Mouse (Mus musculus): ENCODE measurements at regions not wholly inside any gene's neighbourhood (a gene's known extent, or its start where the extent isn't known, plus 50 kb on each side); places are given as distances from the start of the nearest gene placed in this dataset.

GRCm38 (mm10) chr16:26184647-26185262, 79.2 kb upstream of the P3h2 start:
- Histone ChIP-seq H3K36me3 (ENCODE audit: control insufficient read depth, insufficient read depth) (no peaks in the 10 kb centered on the region), H3K9me3 (replicated peaks; ENCODE audit: control insufficient read depth, low read length) (no peaks in the 10 kb centered on the region), H3K9ac (ENCODE audit: low read length) (no peak overlapping the region), H3K4me2 (ENCODE audit: low read depth, low read length) (no peak overlapping the region), H3K4me3 (ENCODE audit: low read length) (no peak overlapping the region), H3K4me1 (ENCODE audit: control insufficient read depth, insufficient read depth, low read length) (peaks cover 21% of the 10 kb centered on the region), H3K27me3 (ENCODE audit: control insufficient read depth, insufficient read depth, low read length) (no peaks in the 10 kb centered on the region), H3K27ac (ENCODE audit: low read length) (peak overlapping the region; percentile 53)
- ATAC-seq (replicated peaks; ENCODE audit: extremely low read depth, insufficient read depth, low FRiP score): peak; percentile 85
- 27% methylated on average over 6 of the region's 6 CpGs for WGBS

DNA sequence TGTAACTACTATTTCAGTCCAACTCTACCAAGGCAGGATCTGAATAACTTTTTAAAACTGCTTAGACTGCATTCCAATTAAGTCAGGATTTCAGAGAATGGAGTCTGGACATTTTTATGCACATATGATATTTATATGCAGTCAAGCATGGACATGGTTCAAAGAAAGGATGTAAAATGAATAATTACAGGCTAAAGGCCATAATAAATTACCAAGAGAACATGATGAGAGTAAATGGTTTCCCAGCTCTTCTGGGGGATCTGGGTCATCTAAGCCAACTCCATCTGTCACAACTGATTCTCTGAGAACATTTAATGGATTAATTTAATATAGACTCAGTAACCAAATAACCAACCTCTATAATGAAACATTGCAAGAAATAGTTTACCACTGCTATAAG, 77.9 kb upstream of the P3h2 start:
- Histone ChIP-seq H3K36me3 (ENCODE audit: control insufficient read depth, insufficient read depth) (no peaks in the 10 kb centered on the region), H3K27me3 (ENCODE audit: control insufficient read depth, insufficient read depth, low read length) (no peaks in the 10 kb centered on the region), H3K4me3 (ENCODE audit: low read length) (no peak overlapping the region), H3K27ac (ENCODE audit: low read length) (no peak overlapping the region), H3K9ac (ENCODE audit: low read length) (no peak overlapping the region), H3K4me2 (ENCODE audit: low read depth, low read length) (no peak overlapping the region), H3K9me3 (replicated peaks; ENCODE audit: control insufficient read depth, low read length) (no peaks in the 10 kb centered on the region), H3K4me1 (ENCODE audit: control insufficient read depth, insufficient read depth, low read length) (peaks cover 21% of the 10 kb centered on the region)
- no peak for ATAC-seq (replicated peaks; ENCODE audit: extremely low read depth, insufficient read depth, low FRiP score)

- no peak overlapping the region for H3K27ac ChIP-seq (ENCODE audit: low read length)
- no peaks in the 10 kb centered on the region for H3K27me3 ChIP-seq (ENCODE audit: control insufficient read depth, insufficient read depth, low read length)
- no peak overlapping the region for H3K4me2 ChIP-seq (ENCODE audit: low read depth, low read length)
- H3K4me1 ChIP-seq (ENCODE audit: control insufficient read depth, insufficient read depth, low read length): peaks cover 21% of the 10 kb centered on the region
- H3K9me3 ChIP-seq (replicated peaks; ENCODE audit: control insufficient read depth, low read length): no peaks in the 10 kb centered on the region
- 76% methylated on average over 3 of the region's 3 CpGs for WGBS
- H3K36me3 ChIP-seq (ENCODE audit: control insufficient read depth, insufficient read depth): no peaks in the 10 kb centered on the region
- no peak overlapping the region for H3K4me3 ChIP-seq (ENCODE audit: low read length)
- H3K9ac ChIP-seq (ENCODE audit: low read length): no peak overlapping the region
- ATAC-seq (replicated peaks; ENCODE audit: extremely low read depth, insufficient read depth, low FRiP score): no peak
Measured at GRCm38 (mm10) chr16:26181716-26182115, 76.1 kb upstream of the P3h2 start.

DNA sequence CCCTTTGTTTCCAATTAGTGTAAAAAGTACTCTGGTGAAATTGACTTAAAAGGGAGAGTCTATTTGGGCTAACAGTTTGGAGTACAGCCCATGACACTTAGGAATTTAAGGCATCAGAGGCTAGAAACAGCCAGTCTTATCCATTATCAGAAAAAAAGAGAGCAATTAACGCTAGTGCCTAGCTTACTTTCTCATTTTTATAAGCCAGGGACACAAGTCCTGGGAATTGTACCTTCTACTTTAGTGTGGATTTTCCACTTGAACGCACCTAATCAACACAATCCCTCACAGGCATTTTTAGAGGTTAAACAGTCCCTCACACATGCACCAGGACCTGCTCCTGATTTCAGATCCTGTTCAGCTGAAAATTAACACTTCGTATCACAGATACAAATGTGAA, 65.9 kb upstream of the P3h2 start:
- Histone ChIP-seq H3K4me3 (ENCODE audit: low read length) (no peak overlapping the region), H3K9ac (ENCODE audit: low read length) (no peak overlapping the region), H3K27me3 (ENCODE audit: control insufficient read depth, insufficient read depth, low read length) (no peaks in the 10 kb centered on the region), H3K36me3 (ENCODE audit: control insufficient read depth, insufficient read depth) (no peaks in the 10 kb centered on the region), H3K4me2 (ENCODE audit: low read depth, low read length) (no peak overlapping the region), H3K4me1 (ENCODE audit: control insufficient read depth, insufficient read depth, low read length) (no peaks in the 10 kb centered on the region; the same call in 1 of the 2 replicates), H3K27ac (ENCODE audit: low read length) (no peak overlapping the region), H3K9me3 (replicated peaks; ENCODE audit: control insufficient read depth, low read length) (no peaks in the 10 kb centered on the region)
- WGBS: 43% methylated on average over 3 of the region's 3 CpGs
- no peak for ATAC-seq (replicated peaks; ENCODE audit: extremely low read depth, insufficient read depth, low FRiP score)

DNA sequence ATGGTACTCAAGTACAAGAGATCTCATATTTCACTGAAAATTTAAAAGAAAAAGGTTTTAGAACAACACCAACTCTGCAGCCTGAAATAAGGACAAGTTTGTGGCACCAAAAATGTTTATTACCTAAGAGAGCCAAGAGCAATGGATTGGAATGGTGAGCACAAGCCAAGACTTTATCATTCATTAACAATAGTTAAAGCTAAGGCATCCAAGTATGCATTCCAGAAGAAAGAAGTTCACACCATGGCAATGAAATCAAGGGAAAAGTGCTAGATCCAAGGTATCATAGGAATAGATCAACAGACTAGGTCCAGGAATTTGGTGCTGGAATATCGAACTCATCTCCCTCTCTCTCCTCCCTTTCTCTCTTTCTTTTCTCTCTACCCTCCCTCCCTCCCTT, 63.8 kb upstream of the P3h2 start:
- Histone ChIP-seq H3K9me3 (replicated peaks; ENCODE audit: control insufficient read depth, low read length) (no peaks in the 10 kb centered on the region), H3K4me3 (ENCODE audit: low read length) (no peak overlapping the region), H3K4me2 (ENCODE audit: low read depth, low read length) (no peak overlapping the region), H3K9ac (ENCODE audit: low read length) (no peak overlapping the region), H3K27me3 (ENCODE audit: control insufficient read depth, insufficient read depth, low read length) (no peaks in the 10 kb centered on the region), H3K36me3 (ENCODE audit: control insufficient read depth, insufficient read depth) (no peaks in the 10 kb centered on the region), H3K27ac (ENCODE audit: low read length) (no peak overlapping the region), H3K4me1 (ENCODE audit: control insufficient read depth, insufficient read depth, low read length) (no peaks in the 10 kb centered on the region; the same call in none of the 2 replicates)
- ATAC-seq (replicated peaks; ENCODE audit: extremely low read depth, insufficient read depth, low FRiP score): no peak
- 90% methylated on average over 1 of the region's 1 CpGs for WGBS

- H3K4me3 ChIP-seq (ENCODE audit: low read length): no peak overlapping the region
- no peaks in the 10 kb centered on the region for H3K9me3 ChIP-seq (replicated peaks; ENCODE audit: control insufficient read depth, low read length)
- H3K4me1 ChIP-seq (ENCODE audit: control insufficient read depth, insufficient read depth, low read length): peaks cover 4% of the 10 kb centered on the region
- no peak for ATAC-seq (replicated peaks; ENCODE audit: extremely low read depth, insufficient read depth, low FRiP score)
- H3K27me3 ChIP-seq (ENCODE audit: control insufficient read depth, insufficient read depth, low read length): no peaks in the 10 kb centered on the region
- no peak overlapping the region for H3K4me2 ChIP-seq (ENCODE audit: low read depth, low read length)
- WGBS: 84% methylated on average over 2 of the region's 2 CpGs
- no peak overlapping the region for H3K27ac ChIP-seq (ENCODE audit: low read length)
- H3K36me3 ChIP-seq (ENCODE audit: control insufficient read depth, insufficient read depth): no peaks in the 10 kb centered on the region
- H3K9ac ChIP-seq (ENCODE audit: low read length): no peak overlapping the region
Measured at GRCm38 (mm10) chr16:26168216-26168615, 62.6 kb upstream of the P3h2 start.

DNA sequence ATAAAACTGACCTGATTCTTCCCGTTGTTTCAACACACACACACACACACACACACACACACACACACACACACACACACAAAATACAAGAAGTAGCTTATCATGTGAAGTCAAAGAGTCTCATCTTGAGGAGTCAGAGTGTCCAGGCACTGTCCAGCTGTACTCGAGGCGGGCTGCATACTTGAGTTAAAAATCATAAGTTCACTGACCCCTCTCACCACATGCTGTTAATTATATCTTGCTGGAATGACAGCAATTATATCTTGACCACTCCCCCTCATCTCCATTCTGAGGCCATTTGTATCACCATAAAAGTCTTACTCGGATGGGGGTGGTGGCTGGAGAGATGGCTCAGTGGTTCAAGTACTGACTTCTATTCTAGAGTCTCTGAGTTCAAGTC, 58.5 kb upstream of the P3h2 start:
- ATAC-seq (replicated peaks; ENCODE audit: extremely low read depth, insufficient read depth, low FRiP score): no peak
- 51% methylated on average over 4 of the region's 4 CpGs for WGBS
- H3K27me3 ChIP-seq (ENCODE audit: control insufficient read depth, insufficient read depth, low read length): no peaks in the 10 kb centered on the region
- H3K4me1 ChIP-seq (ENCODE audit: control insufficient read depth, insufficient read depth, low read length): peaks cover 10% of the 10 kb centered on the region
- no peaks in the 10 kb centered on the region for H3K9me3 ChIP-seq (replicated peaks; ENCODE audit: control insufficient read depth, low read length)
- H3K36me3 ChIP-seq (ENCODE audit: control insufficient read depth, insufficient read depth): no peaks in the 10 kb centered on the region
- no peak overlapping the region for H3K4me3 ChIP-seq (ENCODE audit: low read length)
- H3K27ac ChIP-seq (ENCODE audit: low read length): no peak overlapping the region
- no peak overlapping the region for H3K9ac ChIP-seq (ENCODE audit: low read length)
- no peak overlapping the region for H3K4me2 ChIP-seq (ENCODE audit: low read depth, low read length)

- ATAC-seq (replicated peaks; ENCODE audit: extremely low read depth, insufficient read depth, low FRiP score): 0 out of 2 replicates have a peak, but pooled peaks have one; percentile 18
- Histone ChIP-seq H3K36me3 (ENCODE audit: control insufficient read depth, insufficient read depth) (no peaks in the 10 kb centered on the region), H3K4me1 (ENCODE audit: control insufficient read depth, insufficient read depth, low read length) (peaks cover 10% of the 10 kb centered on the region), H3K27me3 (ENCODE audit: control insufficient read depth, insufficient read depth, low read length) (no peaks in the 10 kb centered on the region), H3K4me2 (ENCODE audit: low read depth, low read length) (no peak overlapping the region), H3K9ac (ENCODE audit: low read length) (no peak overlapping the region), H3K27ac (ENCODE audit: low read length) (peak overlapping the region; percentile 53), H3K4me3 (ENCODE audit: low read length) (no peak overlapping the region), H3K9me3 (replicated peaks; ENCODE audit: control insufficient read depth, low read length) (no peaks in the 10 kb centered on the region)
- WGBS: 27% methylated on average over 2 of the region's 2 CpGs
Measured at GRCm38 (mm10) chr16:26163401-26163800, 57.8 kb upstream of the P3h2 start.

GRCm38 (mm10) chr16:26157606-26158005, 52.0 kb upstream of the P3h2 start:
- Histone ChIP-seq H3K27me3 (ENCODE audit: control insufficient read depth, insufficient read depth, low read length) (no peaks in the 10 kb centered on the region), H3K36me3 (ENCODE audit: control insufficient read depth, insufficient read depth) (no peaks in the 10 kb centered on the region), H3K9ac (ENCODE audit: low read length) (no peak overlapping the region), H3K4me2 (ENCODE audit: low read depth, low read length) (no peak overlapping the region), H3K4me1 (ENCODE audit: control insufficient read depth, insufficient read depth, low read length) (0 out of 2 replicates have a peak, but pooled peaks cover 2% of the 10 kb centered on the region), H3K27ac (ENCODE audit: low read length) (no peak overlapping the region), H3K4me3 (ENCODE audit: low read length) (no peak overlapping the region), H3K9me3 (replicated peaks; ENCODE audit: control insufficient read depth, low read length) (no peaks in the 10 kb centered on the region)
- no peak for ATAC-seq (replicated peaks; ENCODE audit: extremely low read depth, insufficient read depth, low FRiP score)
- 76% methylated on average over 5 of the region's 5 CpGs for WGBS

All from heart, embryonic 16.5 days (tissue).